Mouse (Mus musculus): ENCODE data around the gene Ttpal.

DNA sequence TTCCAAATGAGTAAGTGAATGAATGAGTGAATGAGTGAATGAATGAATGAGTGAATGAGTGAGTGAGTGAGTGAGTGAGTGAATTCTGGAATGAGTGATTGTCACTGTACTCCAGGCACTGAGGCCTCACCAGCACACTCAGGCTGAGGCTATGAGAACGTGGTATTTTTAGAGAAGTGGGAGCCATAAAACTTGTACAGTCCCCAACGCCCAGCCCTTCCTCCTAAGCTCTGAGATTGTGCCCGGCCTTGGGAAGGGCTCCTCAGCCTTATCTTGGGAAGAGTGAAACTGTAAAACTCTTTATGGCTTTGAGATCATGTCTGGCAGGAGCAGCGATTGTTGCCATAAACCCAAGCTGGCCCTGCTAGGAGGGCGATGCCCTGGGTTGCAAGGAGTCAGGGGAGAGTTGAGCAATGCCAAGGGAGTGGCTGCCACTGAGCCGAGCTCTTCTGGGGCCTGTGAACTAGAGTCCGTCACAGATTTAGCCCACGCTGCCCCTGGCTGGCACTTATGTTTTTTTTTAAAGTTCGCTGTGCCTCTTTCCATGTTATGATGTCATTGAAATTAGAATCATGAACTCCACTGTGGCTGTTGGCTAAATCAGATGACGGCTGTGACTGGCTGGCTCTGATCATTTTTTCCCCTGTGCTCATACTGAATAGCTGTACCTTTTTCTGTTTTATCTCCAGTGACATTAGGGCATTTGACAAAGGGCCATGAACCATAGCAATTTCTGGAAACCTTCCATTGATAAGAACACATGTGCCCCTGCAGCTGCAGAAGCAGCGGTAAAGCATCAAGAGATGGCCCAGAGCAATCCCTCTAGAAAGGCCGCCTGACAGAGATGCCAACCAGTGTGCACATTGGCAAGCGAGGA lies 21.8 kb upstream of the Ttpal start:
- TF ChIP-seq POLR2A (IDR thresholded peaks at IDR 0.05; ENCODE audit: control insufficient read depth, extremely low read depth, insufficient read depth, low read length, poor library complexity) (no peak), CTCF (IDR thresholded peaks at IDR 0.05; ENCODE audit: borderline replicate concordance, control insufficient read depth, extremely low read depth, insufficient read depth, low read length, poor library complexity) (no peak)
